Mouse (Mus musculus) mouse embryonic stem cell (cell line): Measurements from ENCODE around the gene C5ar1.
"Not testable (repeated sequence)": the region's sequence is repeated elsewhere in the genome, so short reads cannot be mapped to it uniquely, and the experiment has no call there.

Experiments used
- in situ Hi-C, 2 experiments: fragments of 300-500 bp; cut with MboI; formaldehyde crosslinking; loops; 1 replicate in 1 of 2; 3 replicates in 1 of 2; pipeline ENCODE4 v1.14.3; 2019 to 2020; ENCODE audit warnings: low sequenced_read_pairs in 2 of 2, low pct_unique_long_range_greater_than_20kb in 1 of 2, mixed read lengths in 1 of 2; ENCODE audit not compliant: unreplicated experiment in 1 of 2

The C5ar1 gene

GRCm38 (mm10) chr7:16259110-16259590, at the start of gene C5ar1:
Gene C5ar1, minus strand, starts transcription at chr7:16259540.
- in situ Hi-C loops, result loop anchor here in 1 of 2 experiments (10.0 kb wide), 1 partner anchor 74 kb away; no protein-coding TSS in a partner anchor

GRCm38 (mm10) chr7:16308555-16309317, 49.4 kb upstream of the C5ar1 start:
- in situ Hi-C loops, result no loop called here

GRCm38 (mm10) chr7:16308093-16308492, 48.8 kb upstream of the C5ar1 start, which contains the start of gene Bbc3:
Gene Bbc3, plus strand, starts transcription at chr7:16308393.
- in situ Hi-C loops, result not testable (repeated sequence)

GRCm38 (mm10) chr7:16307141-16307540, 47.8 kb upstream of the C5ar1 start:
- in situ Hi-C loops, result not testable (repeated sequence)

- in situ Hi-C loops, result no loop called here
Observed at GRCm38 (mm10) chr7:16299419-16300035, 40.2 kb upstream of the C5ar1 start.

- in situ Hi-C loops, result no loop called here
Observed at GRCm38 (mm10) chr7:16298927-16299326, 39.6 kb upstream of the C5ar1 start.

GRCm38 (mm10) chr7:16297616-16298015, 38.3 kb upstream of the C5ar1 start:
- in situ Hi-C loops, result no loop called here

GRCm38 (mm10) chr7:16296766-16297390, 37.5 kb upstream of the C5ar1 start:
- in situ Hi-C loops, result no loop called here

GRCm38 (mm10) chr7:16296146-16296545, 36.8 kb upstream of the C5ar1 start:
- in situ Hi-C loops, result no loop called here

GRCm38 (mm10) chr7:16295321-16295900, 36.1 kb upstream of the C5ar1 start:
- in situ Hi-C loops, result no loop called here

GRCm38 (mm10) chr7:16294837-16295236, 35.5 kb upstream of the C5ar1 start:
- in situ Hi-C loops, result no loop called here

GRCm38 (mm10) chr7:16294346-16294745, 35.0 kb upstream of the C5ar1 start:
- in situ Hi-C loops, result no loop called here

- in situ Hi-C loops, result no loop called here
Observed at GRCm38 (mm10) chr7:16287791-16288190, 28.5 kb upstream of the C5ar1 start.

GRCm38 (mm10) chr7:16287016-16287415, 27.7 kb upstream of the C5ar1 start:
- in situ Hi-C loops, result no loop called here

- in situ Hi-C loops, result no loop called here
Observed at GRCm38 (mm10) chr7:16286026-16286961, 27.0 kb upstream of the C5ar1 start, which contains the start of gene Ccdc9. Gene Ccdc9, minus strand, starts transcription at chr7:16286795.

GRCm38 (mm10) chr7:16285450-16286025, 26.2 kb upstream of the C5ar1 start:
- in situ Hi-C loops, result no loop called here

- in situ Hi-C loops, result no loop called here
Observed at GRCm38 (mm10) chr7:16284904-16285303, 25.6 kb upstream of the C5ar1 start.

GRCm38 (mm10) chr7:16284001-16284400, 24.7 kb upstream of the C5ar1 start:
- in situ Hi-C loops, result no loop called here
